Mouse (Mus musculus) lung, adult 2 months (tissue): ENCODE results near the gene Gm20388.

Experiments used
- CTCF ChIP-seq: fragments of 200-500 bp; IDR thresholded peaks from 2 replicates; pipeline ENCODE4 v1.5.1; 2011; ENCODE audit warnings: mild to moderate bottlenecking, low read length, control low read depth; ENCODE audit not compliant: insufficient read depth
- POLR2A ChIP-seq: fragments of 200-500 bp; IDR thresholded peaks from 2 replicates; pipeline ENCODE4 v1.6.1; 2011; ENCODE audit warnings: low read depth, mild to moderate bottlenecking, control low read depth, low read length, borderline replicate concordance; ENCODE audit errors: extremely low read depth

DNA sequence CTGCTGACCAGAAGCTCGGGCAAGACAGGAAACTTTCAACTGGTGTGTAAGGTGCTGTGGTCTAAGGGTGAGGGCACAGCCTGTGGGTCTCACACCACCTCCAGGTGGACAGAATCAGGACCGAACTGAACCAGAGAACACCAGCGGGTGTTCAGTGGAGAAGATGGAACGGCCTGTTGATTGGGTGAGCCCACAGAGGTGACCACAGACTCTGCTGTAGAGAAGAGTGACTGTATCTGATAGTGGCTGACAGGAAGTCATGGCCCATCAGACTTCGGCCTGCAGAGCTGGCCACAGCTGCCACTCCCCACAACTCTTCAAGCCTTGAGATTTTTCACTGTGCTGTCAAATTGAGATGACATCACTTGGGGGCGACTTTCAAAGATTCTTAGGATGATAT is 3808.6 kb downstream of the Gm20388 start:
- TF ChIP-seq CTCF (no peak), POLR2A (no peak)
